ENCODE assay signal across 18 mouse cellular contexts in the genomic region with DNA sequence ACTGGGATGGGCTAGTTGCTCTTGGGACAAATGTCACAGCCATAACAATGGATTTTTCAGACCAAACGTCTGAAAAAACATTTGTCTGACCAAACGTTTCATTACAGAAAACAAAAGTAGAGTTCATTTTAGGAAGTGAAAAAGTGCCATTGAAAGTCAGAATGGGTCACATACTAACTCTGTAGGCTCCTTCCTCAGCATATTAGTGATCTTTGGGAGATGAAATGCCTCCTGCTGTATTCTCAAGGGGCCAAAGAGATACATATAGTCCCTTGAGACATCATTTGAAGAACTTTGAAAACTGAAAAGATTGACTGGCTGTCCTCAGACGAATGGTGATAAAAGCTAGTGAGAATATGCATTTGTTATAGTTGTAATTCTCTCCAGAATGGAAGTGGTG. TPM values are rescaled to one million over a fixed set of nuclear protein-coding genes. Genes with fewer than 3 reads are reported as not detected.
"Had no signal": no experiment of that assay in that cellular context is flagged by ENCODE, and none has a peak within 500 bp of the region (broad histone marks: within the 10 kb centered on the region; RNA-seq: fewer than 3 reads in every experiment).

No protein-coding gene starts in this region.

- H3K27ac ChIP-seq: neural tube, embryonic 13.5 days; neural tube, embryonic 15.5 days; stomach, embryonic 15.5 days; stomach, postnatal 0 days had no signal

- H3K4me3 ChIP-seq: neural tube, embryonic 13.5 days; neural tube, embryonic 15.5 days; stomach, embryonic 15.5 days had no signal

- H3K27me3 ChIP-seq: neural tube, embryonic 13.5 days; neural tube, embryonic 15.5 days; stomach, embryonic 15.5 days had no signal

- DNase-seq: retina, postnatal 1 day; right cerebral cortex, adult 18-20 months; right cerebral cortex, postnatal 14 days; right cerebral cortex, postnatal 25 days; right cerebral cortex, postnatal 4 days; spleen, adult 18-20 months; thymus, adult 18-20 months; thymus, adult 2 months; thymus, postnatal 14 days; thymus, postnatal 25 days; thymus, postnatal 36 days; thymus, postnatal 4 days had no signal

- H3K4me2 ChIP-seq: neural tube, embryonic 13.5 days; neural tube, embryonic 15.5 days; stomach, embryonic 15.5 days had no signal

- H3K9ac ChIP-seq: neural tube, embryonic 13.5 days; neural tube, embryonic 15.5 days; stomach, embryonic 15.5 days had no signal

- H3K9me3 ChIP-seq: neural tube, embryonic 13.5 days; neural tube, embryonic 15.5 days; stomach, embryonic 15.5 days had no signal

- H3K4me1 ChIP-seq: neural tube, embryonic 13.5 days; neural tube, embryonic 15.5 days; stomach, embryonic 15.5 days had no signal

- H3K36me3 ChIP-seq: neural tube, embryonic 13.5 days; neural tube, embryonic 15.5 days; stomach, embryonic 15.5 days had no signal

RNA-seq across cellular contexts. Expression of gene Eci3, which starts 56.8 kb away (rescaled TPM):
- total RNA-seq: neutrophil, adult 5-6 weeks had no signal
- polyA plus RNA-seq: testis, adult 2 months had no signal
